ENCODE assay signal across 8 mouse cellular contexts in the genomic region with DNA sequence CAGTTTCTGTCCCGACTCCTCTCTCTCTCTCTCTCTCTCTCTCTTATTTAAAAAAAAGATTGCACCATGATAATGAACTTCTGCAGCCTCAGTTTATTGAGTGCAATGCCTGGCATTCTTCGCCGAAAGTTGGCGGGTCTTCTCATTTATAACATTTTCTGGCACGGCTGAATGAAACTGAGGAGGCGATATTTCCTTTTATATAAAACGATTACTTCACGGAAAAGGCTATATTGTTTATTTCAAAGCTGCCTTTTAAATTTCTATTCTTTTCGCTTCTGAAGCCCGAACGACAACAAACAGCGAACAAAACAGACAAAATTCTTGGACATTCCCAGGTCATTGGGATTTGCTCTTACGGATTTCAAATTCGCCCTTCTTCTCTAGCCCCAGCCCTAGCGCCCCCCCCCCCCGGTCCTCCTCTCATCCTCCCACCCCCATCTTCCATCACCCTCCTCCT. TPM values are rescaled to one million over a fixed set of nuclear protein-coding genes. Genes with fewer than 3 reads are reported as not detected.
DNase-seq lines count a peak whose midpoint lies in the region; ATAC-seq and TF ChIP-seq lines count a peak whose summit lies in the region.

No protein-coding gene starts in this region.

- peak overlapping the region; percentile 83 for H3K4me3 ChIP-seq in liver, adult 2 months (ENCODE audit: insufficient read depth, low read depth, low read length)
- peak overlapping the region; percentile 92 for H3K4me3 ChIP-seq in embryonic fibroblast, embryonic 13.5 days (ENCODE audit: insufficient read depth, low read length)
- peak overlapping the region; percentile 64 for H3K4me3 ChIP-seq in intestine, embryonic 16.5 days (ENCODE audit: low read length)

- TF ChIP-seq CTCF in liver, adult 2 months (IDR thresholded peaks at IDR 0.05; ENCODE audit: low read depth, low read length) = no peak
- no peak for TF ChIP-seq CTCF in embryonic fibroblast, embryonic 13.5 days (IDR thresholded peaks at IDR 0.05; ENCODE audit: borderline replicate concordance, insufficient read depth, low read length)

- WGBS in liver, adult 2 months = under 1% methylated on average over 16 of the region's 16 CpGs
- WGBS in intestine, embryonic 16.5 days = 1% methylated on average over 15 of the region's 16 CpGs

- H3K4me2 ChIP-seq in intestine, embryonic 16.5 days (ENCODE audit: low read depth, low read length) = peak overlapping the region; percentile 97

- H3K27ac ChIP-seq in liver, adult 2 months (replicated peaks; ENCODE audit: insufficient read depth, low read depth, low read length) = peak overlapping the region; percentile 37; the same call in 1 of the 2 replicates
- peak overlapping the region; percentile 86 for H3K27ac ChIP-seq in embryonic fibroblast, embryonic 13.5 days (ENCODE audit: insufficient read depth, low read length)
- H3K27ac ChIP-seq in intestine, embryonic 16.5 days (ENCODE audit: low read length) = 0 out of 2 replicates have a peak overlapping the region, but pooled peaks have one; percentile 75

- ATAC-seq in intestine, embryonic 16.5 days = no peak

- no peaks in the 10 kb centered on the region for H3K36me3 ChIP-seq in liver, adult 2 months (ENCODE audit: control insufficient read depth, insufficient read depth, low read length)
- H3K36me3 ChIP-seq in intestine, embryonic 16.5 days (ENCODE audit: control insufficient read depth, insufficient read depth, low read length) = no peaks in the 10 kb centered on the region

- no peaks in the 10 kb centered on the region; the same call in 1 of the 2 replicates for H3K9me3 ChIP-seq in intestine, embryonic 16.5 days (ENCODE audit: control insufficient read depth, low read length)

- peak overlapping the region; percentile 83 for H3K9ac ChIP-seq in liver, adult 2 months (ENCODE audit: low read depth, low read length)
- H3K9ac ChIP-seq in intestine, embryonic 16.5 days (ENCODE audit: low read depth, low read length) = peak overlapping the region; percentile 67; the same call in 1 of the 2 replicates

- no peaks in the 10 kb centered on the region for H3K27me3 ChIP-seq in liver, adult 2 months (ENCODE audit: control insufficient read depth, insufficient read depth, low read length)
- peaks cover 39% of the 10 kb centered on the region for H3K27me3 ChIP-seq in intestine, embryonic 16.5 days (replicated peaks; ENCODE audit: control insufficient read depth, insufficient read depth, low read length)

- no peak for TF ChIP-seq POLR2A in liver, adult 2 months (IDR thresholded peaks at IDR 0.05; ENCODE audit: extremely low read depth, insufficient read depth, low read length)
- TF ChIP-seq POLR2A in embryonic fibroblast, embryonic 13.5 days (IDR thresholded peaks at IDR 0.05; ENCODE audit: low read depth, low read length) = 0 out of 2 replicates have a peak, but pooled peaks have one; percentile 5

- H3K79me2 ChIP-seq in liver, adult 2 months (ENCODE audit: control insufficient read depth, insufficient read depth, low read length) = no peaks in the 10 kb centered on the region

- DNase-seq in liver, adult 2 months (ENCODE audit: extremely low read depth, low read depth, low spot score) = no peak
- no peak for DNase-seq in liver
- peak; percentile 4 for DNase-seq in naive thymus-derived CD4-positive, alpha-beta T cell, adult 2 months (ENCODE audit: low read depth)
- DNase-seq in adrenal gland, adult 8-10 months = no peak
- DNase-seq in cerebellum, adult 11-12 months = no peak
- DNase-seq in layer of hippocampus, postnatal 25 days (ENCODE audit: extremely low spot score in 1 of 2, low spot score in 1 of 2) = no peak

- peaks cover 8% of the 10 kb centered on the region; the same call in 1 of the 2 replicates for H3K4me1 ChIP-seq in liver, adult 2 months (ENCODE audit: control insufficient read depth, insufficient read depth, low read length)
- peaks cover 7% of the 10 kb centered on the region; the same call in 1 of the 2 replicates for H3K4me1 ChIP-seq in embryonic fibroblast, embryonic 13.5 days (ENCODE audit: control insufficient read depth, insufficient read depth, low read length)
- peaks cover 19% of the 10 kb centered on the region for H3K4me1 ChIP-seq in intestine, embryonic 16.5 days (ENCODE audit: control insufficient read depth, insufficient read depth, low read length)

RNA-seq across cellular contexts. Expression of gene Fst, which starts 1.0 kb away (rescaled TPM):
- total RNA-seq in liver, adult 2 months (2014; rRNA removed) = 0.92 and 1.9 TPM in 2 replicates
- polyA plus RNA-seq in liver, adult 2 months (2012; rRNA removed) = 0.45 and 1.3 TPM in 2 replicates
- polyA plus RNA-seq in embryonic fibroblast, embryonic 13.5 days (2011; ENCODE audit: insufficient read length, low read depth, missing spikeins) = 40.2 and 100.0 TPM in 2 replicates
- polyA plus RNA-seq in intestine, embryonic 16.5 days (2015; fragmentation: Nextera tagmentation; extraction: Ambion mirVana) = 4.3 and 10.8 TPM in 2 replicates
- 1 to 10 TPM; 2.3 to 5.9 (median 5.3) TPM for total RNA-seq in adrenal gland, adult 8-10 months (2022)
- 1 to 10 TPM; 4.1 to 4.4 TPM for total RNA-seq in layer of hippocampus, postnatal 25 days (2021)
